Mouse (Mus musculus) neural tube, embryonic 10.5 days (tissue): ENCODE measurements at regions not wholly inside any gene's neighbourhood (a gene's known extent, or its start where the extent isn't known, plus 50 kb on each side); places are given as distances from the start of the nearest gene placed in this dataset.
A peak's percentile ranks its signal among the peaks of the same experiment; 100 is the strongest.

Experiments used
- DNase-seq: peaks from one replicate; pipeline ENCODE4 v3.0.0-alpha.2; 2017; ENCODE audit warnings: low spot score; ENCODE audit errors: extremely low spot score

DNA sequence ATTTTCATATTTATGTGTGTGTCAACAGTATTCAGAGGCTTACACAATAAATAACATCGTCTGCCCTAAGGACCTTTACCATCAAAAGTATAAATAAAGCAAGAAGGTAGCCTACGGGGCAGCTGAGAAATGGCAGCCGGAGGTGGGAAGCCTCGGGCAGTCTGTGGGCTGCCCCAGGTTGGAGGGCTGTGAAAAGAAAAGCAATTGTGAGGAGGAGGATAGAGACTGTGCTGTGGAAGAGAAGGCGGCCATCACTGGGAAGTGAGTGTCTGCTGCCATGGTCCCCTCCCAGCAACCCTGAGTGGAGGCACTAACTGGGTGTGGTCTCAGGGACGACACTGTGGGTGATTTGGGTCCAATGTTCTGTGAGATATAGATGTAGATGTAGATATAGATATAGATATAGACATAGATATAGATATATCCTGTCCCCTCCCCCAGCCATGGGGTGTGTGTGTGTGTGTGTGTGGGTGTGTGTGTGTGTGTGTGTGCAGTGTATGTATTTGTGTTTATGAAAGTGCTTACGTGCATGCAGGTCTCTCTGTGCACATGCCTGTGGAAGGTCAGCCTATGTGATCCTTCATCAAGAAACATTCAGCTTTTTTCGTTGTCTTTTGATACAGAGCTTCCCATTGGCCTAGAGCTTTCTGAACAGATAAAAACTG lies 220.6 kb upstream of the Noct start:
- DNase-seq: no peak

DNA sequence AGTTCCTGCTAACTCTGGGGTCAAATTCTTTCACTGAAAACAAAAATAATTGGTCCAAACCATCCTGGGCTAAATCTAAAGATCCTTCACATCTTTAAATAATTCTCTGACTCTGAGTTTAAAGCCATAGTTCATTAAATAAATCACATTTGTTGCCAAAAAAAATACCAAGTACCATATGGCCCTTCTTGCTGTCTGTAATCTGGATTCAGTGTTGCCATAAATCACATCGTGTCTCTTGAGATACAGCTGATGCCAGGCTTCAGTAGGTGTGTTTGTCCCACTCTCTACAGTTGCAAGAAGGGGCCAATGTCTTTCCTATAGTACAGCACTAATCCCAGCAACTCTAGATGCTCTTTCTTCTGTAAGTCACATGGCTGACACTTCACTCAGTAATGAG lies 220.0 kb upstream of the Noct start:
- no peak for DNase-seq

DNA sequence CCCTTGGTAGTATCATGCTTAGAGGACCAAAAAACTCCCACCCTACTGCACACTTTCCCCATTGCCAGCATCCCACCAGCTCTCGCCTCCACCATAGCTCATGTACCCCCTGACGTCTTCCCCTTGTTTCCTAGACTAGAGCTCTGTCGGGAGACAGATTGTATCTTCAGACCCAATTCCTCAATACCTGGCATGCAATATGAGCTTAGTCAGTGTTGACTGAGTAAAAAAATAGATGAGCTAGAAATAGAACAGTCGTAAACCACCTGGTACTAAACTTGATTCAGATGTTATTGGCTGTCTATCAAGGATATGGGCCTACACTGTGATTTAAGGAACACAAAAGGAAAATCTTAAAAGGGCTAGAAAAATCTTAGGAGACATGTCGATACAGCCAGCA lies 215.1 kb upstream of the Noct start:
- DNase-seq: no peak

DNA sequence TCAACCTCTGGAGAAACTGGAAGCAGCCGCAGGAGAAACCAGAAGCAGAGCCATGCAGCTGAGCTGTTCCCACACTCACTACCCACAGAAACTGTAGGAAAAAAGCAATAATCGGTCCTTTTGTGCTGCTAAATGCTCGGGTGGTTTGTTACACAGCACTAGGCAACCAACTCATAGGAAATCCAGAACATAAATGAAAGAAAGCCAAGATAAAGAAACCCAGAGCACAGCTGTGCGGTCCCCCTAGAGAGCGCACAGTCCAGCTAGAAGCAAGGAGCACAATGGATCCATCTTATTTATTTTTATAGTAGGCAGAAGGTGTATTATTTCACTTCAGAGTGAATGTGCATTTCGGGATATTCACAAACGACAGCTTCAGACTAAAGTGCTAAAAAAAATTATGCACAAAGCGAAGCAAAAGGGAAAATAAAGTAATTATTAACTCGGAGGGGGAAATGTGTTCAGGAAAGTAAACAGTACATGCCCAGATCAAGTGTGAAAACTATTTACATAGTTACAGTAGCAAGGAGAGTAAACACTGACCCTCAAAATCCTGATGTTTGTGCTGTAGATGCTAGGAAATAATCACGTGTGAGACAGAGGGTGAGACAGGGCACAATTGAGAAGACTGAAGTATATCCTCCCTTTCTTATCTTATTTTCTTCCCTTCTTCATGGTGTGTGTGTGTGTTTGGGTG lies 204.4 kb upstream of the Noct start:
- no peak for DNase-seq

DNA sequence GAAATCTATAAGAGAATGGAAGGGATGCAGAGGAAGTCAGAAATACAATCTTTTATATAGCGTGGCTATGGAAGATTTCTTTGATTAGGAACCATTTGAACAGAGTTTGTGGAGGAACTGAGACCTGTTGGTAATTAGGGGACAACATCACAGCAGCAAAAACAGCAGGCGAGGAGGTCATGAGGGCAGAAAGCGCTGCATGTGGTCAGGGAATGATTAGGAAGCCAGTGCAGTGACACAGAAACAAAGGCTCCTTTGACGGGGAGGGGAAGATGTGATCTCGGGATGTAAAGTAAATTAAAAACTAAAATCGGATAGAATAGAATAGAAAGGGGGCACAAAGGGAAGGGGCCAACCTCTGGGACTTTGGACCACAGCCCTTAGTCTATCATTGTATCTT lies 199.6 kb upstream of the Noct start:
- DNase-seq: no peak

DNA sequence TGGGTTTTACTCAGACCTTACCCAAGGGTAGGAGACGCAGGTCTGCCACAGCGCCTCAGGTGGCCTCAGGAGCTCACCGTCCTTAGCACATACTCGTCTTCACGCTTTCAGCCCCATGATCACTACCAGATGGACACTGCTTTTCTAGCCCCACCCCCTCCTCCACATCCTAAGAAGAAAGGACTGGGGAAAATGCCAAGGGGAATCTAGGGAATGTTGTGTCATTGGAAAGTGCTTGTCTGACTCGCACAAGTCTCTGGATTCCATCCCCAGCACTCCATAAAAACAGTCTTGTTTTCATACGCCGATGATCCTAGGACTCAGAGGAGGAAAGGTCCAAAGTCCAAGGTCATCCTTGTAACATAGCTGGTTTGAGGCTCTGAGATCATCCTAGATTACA lies 192.4 kb upstream of the Noct start:
- peak; percentile 30 for DNase-seq

DNA sequence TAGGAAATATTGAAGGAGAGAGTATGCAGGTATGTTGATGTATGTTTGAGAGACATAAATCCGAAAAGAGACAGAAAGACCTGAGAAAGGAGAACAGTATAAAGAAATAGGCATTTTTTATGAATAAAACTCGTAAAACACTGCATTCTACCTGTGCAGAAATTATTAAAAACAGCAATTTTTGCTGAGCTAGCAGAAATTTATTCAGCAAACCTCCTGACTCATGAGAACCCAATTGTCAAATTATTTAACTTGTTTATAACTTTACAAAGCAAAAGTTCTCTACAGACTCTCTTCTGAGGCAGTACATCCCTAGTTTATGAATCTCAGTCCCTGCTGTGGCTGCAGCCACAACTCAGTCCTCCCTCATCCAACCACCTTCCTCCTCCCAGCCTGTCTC lies 191.0 kb upstream of the Noct start:
- DNase-seq: no peak

DNA sequence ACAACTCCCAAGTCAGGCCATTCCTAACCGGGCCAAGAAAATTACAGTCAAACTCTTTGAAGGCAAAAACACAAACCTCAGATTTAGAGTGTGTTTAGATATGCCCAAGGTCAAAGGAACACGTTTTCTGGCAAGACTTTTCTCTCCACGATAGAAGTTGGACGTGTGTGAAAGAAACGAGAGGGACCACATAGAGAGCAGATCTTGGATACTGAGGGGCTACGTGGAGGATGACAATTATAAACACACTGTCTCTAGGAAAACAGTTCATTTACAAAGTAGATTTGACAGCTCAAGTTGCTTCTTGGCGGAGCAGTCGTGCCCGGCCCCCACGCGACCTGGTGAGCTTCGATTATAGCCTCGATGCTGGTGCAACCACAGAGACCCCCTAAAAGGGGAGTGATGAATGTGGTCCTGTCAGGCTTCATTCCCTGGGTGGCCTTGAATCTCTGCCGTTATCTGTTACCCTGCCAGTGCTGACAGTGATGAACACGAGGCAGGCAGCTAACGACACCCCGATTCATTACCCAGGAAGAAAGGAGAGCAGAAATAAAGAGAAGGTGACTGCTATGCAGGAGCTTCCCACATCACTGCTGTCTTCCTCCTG lies 187.4 kb upstream of the Noct start:
- no peak for DNase-seq

DNA sequence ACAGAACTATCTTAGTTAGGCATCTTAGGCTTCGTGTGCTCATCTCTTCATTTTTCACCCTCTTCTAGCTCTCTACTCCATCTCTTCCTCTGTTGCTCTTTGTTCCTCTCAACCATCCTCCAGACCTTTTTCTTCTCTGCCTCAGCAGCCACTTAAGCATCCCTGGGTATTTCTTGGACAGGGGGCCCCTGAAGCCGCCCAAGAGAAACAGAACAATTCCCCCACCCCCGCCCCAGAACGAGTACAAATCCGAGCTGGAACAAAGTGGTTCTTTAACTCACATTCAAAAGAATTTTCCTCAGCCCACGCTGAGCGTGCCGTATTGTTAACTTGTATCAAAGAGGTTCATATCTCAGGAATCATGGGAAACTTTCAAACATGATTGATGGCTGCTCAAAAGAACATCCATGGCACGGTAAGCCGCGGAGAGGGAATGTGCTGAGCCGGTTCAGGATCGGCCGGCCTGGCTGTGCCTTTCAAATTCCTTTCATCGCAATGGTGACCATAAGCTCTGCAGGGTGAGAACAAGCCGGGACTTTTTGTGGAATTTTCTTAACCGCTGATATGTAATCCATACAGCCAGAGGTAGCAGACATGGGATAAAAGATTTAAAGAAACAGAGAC lies 181.9 kb upstream of the Noct start:
- DNase-seq: no peak

DNA sequence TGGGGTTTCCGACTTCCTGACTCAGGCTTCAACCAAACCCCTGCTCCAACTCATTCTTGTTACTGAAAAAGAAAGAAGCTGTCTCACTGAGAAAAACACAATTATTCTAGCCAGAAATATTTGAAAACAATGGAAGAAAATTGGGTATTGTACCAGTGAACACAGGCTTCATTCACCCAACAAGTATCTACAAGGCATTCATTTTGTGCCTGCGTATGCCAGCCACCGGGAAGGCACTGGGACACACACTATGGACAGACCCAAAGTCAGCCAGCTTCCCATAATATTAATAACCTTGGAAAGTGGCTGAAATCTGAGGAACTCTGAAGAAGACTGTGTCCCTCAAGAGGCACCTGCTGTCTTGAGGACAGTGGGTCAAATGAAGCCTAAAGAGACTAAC lies 175.5 kb upstream of the Noct start:
- no peak for DNase-seq

DNA sequence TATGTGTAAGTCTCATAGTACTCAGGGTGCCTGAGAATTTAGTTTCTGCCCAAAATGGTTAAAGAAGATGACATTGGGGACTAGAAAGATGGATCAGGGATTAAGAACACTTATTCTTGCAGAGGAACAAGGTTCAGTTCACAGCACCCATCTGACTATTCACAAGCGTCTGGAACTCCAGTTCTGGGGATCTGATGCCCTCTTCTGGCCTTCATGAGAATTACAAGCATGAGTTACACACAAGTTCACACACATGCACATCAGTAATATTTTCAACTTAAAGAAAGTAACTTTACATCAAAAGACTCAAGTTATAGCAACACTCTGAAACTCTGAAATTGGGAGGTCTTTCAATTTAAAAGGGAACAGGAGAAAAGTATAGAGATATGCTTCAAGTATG lies 174.1 kb upstream of the Noct start:
- no peak for DNase-seq

DNA sequence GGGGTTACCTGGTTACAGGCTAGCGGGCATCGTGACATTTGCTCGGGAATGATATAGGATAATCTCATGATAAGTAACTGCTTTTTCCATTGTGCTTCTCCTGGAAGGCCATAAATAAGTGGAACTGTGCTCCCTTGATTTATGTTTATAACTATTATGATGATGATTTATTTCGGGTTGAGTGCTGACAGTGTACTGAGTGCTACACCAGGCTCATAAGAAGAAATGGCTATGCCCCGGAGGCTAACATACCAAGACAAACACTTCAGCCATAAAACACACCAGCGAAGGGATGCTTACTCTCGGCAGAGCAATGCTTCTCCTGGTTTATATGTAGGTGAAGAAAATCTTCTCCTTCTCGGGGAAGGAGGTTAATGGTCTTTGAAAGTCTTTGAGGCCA lies 169.2 kb upstream of the Noct start:
- DNase-seq: no peak

DNA sequence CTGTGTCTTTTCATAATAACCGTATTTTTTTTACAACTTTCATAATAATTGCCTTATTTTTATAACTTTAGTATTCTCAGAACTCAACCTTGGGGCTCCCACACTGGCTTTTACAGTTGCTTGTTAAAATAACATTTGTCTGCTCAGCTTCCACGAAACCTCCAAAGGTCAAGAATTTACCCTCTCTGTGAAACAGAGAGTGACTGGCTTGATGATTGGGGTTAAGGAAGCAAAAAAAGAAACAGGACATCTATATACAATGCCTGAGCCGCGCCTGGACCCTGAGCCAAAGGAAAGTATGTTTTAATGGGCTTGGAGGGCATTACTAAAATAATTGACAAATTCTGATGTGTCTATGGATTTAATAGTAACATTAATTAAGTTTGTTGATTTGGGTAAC lies 160.0 kb upstream of the Noct start:
- no peak for DNase-seq

DNA sequence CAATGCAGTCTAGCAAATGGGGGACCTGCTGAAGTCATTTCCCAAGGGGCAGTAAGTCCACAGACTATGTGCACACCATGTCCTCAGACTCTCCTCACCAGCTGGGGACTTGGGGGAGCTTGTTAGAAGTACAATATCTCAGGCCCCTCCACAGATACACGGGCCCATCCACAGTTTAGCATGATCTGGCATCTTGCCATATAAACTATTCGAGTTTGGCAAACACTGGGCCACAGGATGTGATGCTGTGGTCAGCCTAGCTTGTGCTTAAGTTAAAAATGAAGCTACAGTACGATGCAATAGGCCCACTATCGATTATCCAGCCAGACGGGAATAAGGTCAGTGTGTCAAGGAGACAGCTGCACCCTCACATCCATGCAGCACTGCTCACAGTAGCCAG lies 157.9 kb upstream of the Noct start:
- no peak for DNase-seq

DNA sequence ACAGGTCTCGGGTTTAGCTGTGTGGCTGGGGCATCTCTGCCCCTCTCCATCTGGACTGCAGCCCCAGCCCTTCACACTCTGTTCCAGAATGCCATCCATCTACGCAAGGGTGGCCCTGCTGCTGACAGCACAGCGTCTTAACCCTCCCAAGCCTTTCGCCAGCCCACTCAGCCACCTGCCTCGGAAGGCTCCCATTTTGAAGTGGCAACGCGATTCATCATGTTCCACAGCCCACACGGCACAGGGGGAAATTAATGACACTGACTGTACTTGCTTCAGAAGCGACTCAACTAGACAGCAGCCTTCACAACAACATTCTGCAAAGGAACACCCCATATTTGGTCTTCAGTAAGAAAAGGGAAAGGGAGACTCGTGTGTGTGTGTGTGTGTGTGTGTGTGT lies 151.8 kb upstream of the Noct start:
- DNase-seq: no peak

DNA sequence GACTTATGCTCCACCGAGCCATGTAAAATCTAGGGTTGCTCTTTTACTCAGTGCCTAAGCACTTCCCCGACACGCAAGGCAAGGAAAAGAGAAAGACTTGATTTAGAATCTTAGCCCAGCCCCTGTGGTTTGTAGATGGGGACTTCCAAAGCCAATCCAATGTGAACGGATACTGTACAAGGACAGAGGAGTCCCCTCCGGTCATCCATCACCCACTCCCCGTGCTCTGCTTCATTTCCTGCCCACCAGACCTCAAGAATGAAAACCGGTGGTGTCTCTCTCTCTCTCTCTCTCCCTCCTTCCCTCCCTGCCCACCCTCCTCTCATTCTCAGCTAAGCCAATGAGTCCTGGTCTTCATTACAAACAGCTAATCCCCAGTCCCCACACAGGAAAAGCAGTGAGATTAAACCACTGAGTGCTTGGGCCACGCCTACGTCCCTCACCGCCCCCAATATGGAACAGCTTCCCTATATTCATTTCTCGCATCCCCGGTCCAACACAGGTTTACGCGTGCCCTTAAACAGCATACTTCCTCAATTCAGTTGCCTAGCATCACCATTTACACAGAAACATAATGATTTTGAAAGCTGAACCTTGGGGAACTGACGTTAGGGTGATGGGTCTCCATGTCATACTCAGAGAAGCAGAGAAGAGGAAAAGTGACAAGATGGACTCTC lies 151.1 kb upstream of the Noct start:
- no peak for DNase-seq

DNA sequence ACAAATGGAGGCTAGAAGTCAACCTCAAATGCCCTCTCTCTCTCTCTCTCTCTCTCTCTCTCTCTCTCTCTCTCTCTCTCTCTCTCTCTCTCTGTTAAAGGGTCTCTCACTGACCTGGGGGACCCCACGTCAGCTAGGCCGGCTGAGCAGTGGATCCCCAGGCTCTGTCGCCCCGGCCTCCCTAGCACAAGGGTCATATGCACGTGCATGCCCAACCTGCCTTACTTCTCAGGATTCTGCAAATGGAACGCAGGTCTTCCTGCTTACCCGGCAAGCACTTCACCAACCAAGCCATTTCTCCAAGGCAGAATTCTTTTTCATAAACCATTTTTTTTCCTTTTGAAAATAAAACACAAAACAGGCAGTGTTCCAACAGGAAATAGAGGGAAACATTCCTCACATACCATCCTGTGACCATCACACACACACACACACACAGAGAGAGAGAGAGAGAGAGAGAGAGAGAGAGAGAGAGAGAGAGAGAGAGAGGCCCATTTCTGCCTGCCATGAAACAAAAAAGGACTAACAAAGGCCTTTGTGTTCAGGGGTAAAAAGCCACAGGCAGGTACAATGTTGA lies 150.4 kb upstream of the Noct start:
- no peak for DNase-seq

DNA sequence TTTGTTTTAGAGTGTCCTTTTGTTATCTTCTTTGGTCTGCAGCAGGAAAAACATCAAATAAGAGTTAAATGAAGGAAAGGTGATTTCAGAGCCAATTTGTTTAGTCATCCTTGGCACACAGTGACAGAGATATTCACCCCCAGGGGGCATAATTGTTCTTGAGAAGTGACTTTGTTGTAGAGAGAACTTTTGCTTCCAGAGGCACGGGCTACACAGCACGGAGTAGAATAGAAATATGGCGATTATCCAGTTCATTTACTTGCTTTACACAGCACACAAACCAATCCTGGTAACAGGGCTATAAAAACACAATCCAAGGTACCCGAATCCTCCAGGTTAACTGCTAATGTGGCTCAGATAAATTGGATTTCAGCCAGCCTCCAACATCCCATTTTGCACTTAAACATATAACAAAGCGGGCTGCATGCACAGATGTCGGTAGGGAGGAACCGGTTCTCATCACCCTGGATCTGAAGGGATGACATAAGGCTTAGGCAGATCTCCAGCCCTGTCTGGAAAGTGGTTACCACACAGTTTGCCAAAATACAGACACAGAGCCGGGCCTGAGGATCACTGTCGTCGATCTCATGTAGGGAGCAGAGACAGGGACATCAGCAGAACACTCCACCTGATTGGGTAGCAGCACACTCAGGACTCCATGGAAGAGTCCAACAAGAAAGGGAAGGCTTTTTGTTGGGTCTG lies 148.9 kb upstream of the Noct start:
- DNase-seq: no peak

DNA sequence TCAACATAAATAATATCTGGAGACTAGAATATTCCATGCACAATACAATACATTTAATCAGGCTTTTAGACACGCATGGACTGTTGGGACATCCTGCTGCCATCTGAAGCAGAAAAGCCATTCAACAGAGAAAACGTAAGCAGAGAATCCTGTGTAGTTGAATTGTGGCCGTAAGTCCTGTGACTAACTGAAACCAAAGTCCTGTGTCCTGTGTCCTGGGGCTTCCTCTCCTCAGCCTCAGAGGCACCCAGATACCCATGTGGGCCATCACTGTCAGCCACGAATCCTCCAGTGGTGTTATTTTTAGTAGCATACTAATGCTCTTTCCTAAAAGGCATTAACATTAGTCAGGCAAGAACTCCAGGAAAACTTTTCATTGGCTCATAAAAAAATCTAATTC lies 145.8 kb upstream of the Noct start:
- no peak for DNase-seq

DNA sequence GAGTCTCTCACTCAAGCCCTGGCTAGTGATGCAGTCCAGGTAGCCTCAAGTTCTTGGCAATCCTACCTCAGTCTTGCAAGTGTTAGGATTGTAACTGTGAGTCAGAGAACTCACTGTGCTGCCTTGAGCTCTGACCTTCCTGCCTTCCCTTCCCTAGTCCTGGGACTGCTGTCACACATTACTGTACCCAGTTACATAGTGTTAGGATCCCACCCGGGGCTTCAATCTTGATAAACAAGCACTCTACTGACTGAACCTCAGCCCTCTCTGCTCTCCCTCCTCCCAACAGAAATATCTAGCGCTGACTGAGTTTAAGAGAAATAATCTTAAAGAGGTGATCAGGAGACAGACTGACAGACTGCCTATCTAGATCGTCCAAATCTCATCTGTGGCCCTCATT lies 143.8 kb upstream of the Noct start:
- no peak for DNase-seq

DNA sequence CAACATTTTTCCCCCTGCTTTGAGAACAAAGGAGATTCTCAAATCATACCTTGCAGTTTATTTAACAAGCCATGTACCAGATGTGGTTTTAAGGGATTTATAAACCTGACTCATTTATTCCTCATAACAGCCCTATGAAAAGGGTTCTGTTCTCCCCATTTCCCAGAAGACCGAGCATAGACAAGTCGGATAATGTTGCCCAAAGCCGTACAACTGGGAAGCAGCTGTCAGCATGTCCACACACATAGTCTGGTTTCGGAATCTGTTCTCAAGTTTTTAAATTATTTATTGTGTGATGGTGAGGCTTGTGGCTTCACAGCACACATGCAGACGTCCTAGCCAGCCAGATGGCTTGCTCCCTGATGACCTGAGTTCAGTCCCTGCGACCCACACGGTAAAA lies 143.4 kb upstream of the Noct start:
- no peak for DNase-seq
